Mouse (Mus musculus): Measurements from ENCODE around the gene Ebf1.

GRCm38 (mm10) chr11:44866476-44867149 lies 249.5 kb downstream of the Ebf1 start:
- no peak for TF ChIP-seq GABPA (IDR thresholded peaks at IDR 0.05; ENCODE audit: low read depth, low read length)
- TF ChIP-seq CHD1 (IDR thresholded peaks at IDR 0.05; ENCODE audit: low read depth, low read length): no peak
- no peak for TF ChIP-seq TBP (IDR thresholded peaks at IDR 0.05; ENCODE audit: low read depth, low read length)
- no peak for TF ChIP-seq MEF2A (IDR thresholded peaks at IDR 0.05; ENCODE audit: extremely low read depth, insufficient replicate concordance, low read depth, low read length, poor library complexity, severe bottlenecking)
- TF ChIP-seq CTCF (IDR thresholded peaks at IDR 0.05 in 2 of 3, conservative IDR thresholded peaks at IDR 0.05 in 1 of 3; ENCODE audit: control insufficient read depth in 1 of 3, insufficient read depth in 1 of 3, low read depth in 2 of 3, low read length in 3 of 3, poor library complexity in 1 of 3, severe bottlenecking in 1 of 3): no peak
- no peak for TF ChIP-seq JUND (IDR thresholded peaks at IDR 0.05; ENCODE audit: low read depth, low read length)
- TF ChIP-seq POLR2A (IDR thresholded peaks at IDR 0.05; ENCODE audit: control insufficient read depth in 1 of 2, insufficient read depth in 1 of 2, low read depth in 1 of 2, low read length in 2 of 2, poor library complexity in 1 of 2): no peak
- no peak for TF ChIP-seq GATA1 (IDR thresholded peaks at IDR 0.05; ENCODE audit: low read depth, low read length)

Measured in MEL (cell line).